Mouse (Mus musculus): ENCODE measurements around the gene Unk. TPM values are rescaled to one million over a fixed set of nuclear protein-coding genes. Genes with fewer than 3 reads are reported as not detected.

The Unk gene
- total and polyA plus RNA-seq, 3 experiments: 21.7 to 42.3 TPM; not detected in 1

GRCm38 (mm10) chr11:116024356-116024808, 5.7 kb upstream of the Unk start (continued):
- TF ChIP-seq GATA1 (IDR thresholded peaks at IDR 0.05; ENCODE audit: low read depth, low read length) (no peak), MYC (IDR thresholded peaks at IDR 0.05; ENCODE audit: low read depth, low read length) (0 out of 2 replicates have a peak, but pooled peaks have one; percentile 19), CHD2 (IDR thresholded peaks at IDR 0.05; ENCODE audit: low read length) (peak; percentile 73), MXI1 (IDR thresholded peaks at IDR 0.05; ENCODE audit: low read depth, low read length) (peak; percentile 26; the same call in 1 of the 2 replicates), MAX (IDR thresholded peaks at IDR 0.05; ENCODE audit: low read length) (no peak), SMC3 (IDR thresholded peaks at IDR 0.05; ENCODE audit: low read depth, low read length) (no peak), RAD21 (IDR thresholded peaks at IDR 0.05; ENCODE audit: low read depth, low read length) (no peak), ZNF384 (IDR thresholded peaks at IDR 0.05; ENCODE audit: low read depth, low read length) (no peak), BHLHE40 (IDR thresholded peaks at IDR 0.05; ENCODE audit: borderline replicate concordance, low read depth, low read length) (no peak), SIN3A (IDR thresholded peaks at IDR 0.05; ENCODE audit: low read length) (peak; percentile 93), CTCF (IDR thresholded peaks at IDR 0.05 in 2 of 3, conservative IDR thresholded peaks at IDR 0.05 in 1 of 3; ENCODE audit: control insufficient read depth in 1 of 3, insufficient read depth in 1 of 3, low read depth in 2 of 3, low read length in 3 of 3, poor library complexity in 1 of 3, severe bottlenecking in 1 of 3) (no peak), JUND (IDR thresholded peaks at IDR 0.05; ENCODE audit: low read depth, low read length) (no peak), ZKSCAN1 (IDR thresholded peaks at IDR 0.05; ENCODE audit: low read depth, low read length) (no peak)

- Histone ChIP-seq H3K4me1 (ENCODE audit: control insufficient read depth in 1 of 2, insufficient read depth in 2 of 2, low read length in 2 of 2) (peaks cover 4 to 10% of the 10 kb centered on the region in 2 experiments; a peak in 3 of 4 replicates), H3K36me3 (ENCODE audit: control insufficient read depth in 1 of 2, insufficient read depth in 2 of 2, low read length in 2 of 2) (peaks cover 4 to 26% of the 10 kb centered on the region in 2 experiments), H3K27ac (ENCODE audit: control insufficient read depth, low read depth, low read length) (peak overlapping the region; percentile 27; the same call in 1 of the 2 replicates), H3K9me3 (replicated peaks; ENCODE audit: insufficient read depth, low read length) (no peaks in the 10 kb centered on the region), H3K27me3 (ENCODE audit: control insufficient read depth in 1 of 2, insufficient read depth in 2 of 2, low read length in 2 of 2) (no peaks in the 10 kb centered on the region), H3K9ac (ENCODE audit: control insufficient read depth, low read depth, low read length, poor library complexity, severe bottlenecking) (peak overlapping the region; percentile 44), H3K4me3 (ENCODE audit: control insufficient read depth in 1 of 2, insufficient read depth in 1 of 2, low read depth in 2 of 2, low read length in 2 of 2) (peak overlapping the region in 1 of 2 experiments; percentile 28; a peak in 2 of 4 replicates), H3K79me2 (ENCODE audit: control insufficient read depth, insufficient read depth, low read length, poor library complexity) (peaks cover 15% of the 10 kb centered on the region)
- TF ChIP-seq MYC (IDR thresholded peaks at IDR 0.05; ENCODE audit: low read depth, low read length) (0 out of 2 replicates have a peak, but pooled peaks have one; percentile 14), MEF2A (IDR thresholded peaks at IDR 0.05; ENCODE audit: extremely low read depth, insufficient replicate concordance, low read depth, low read length, poor library complexity, severe bottlenecking) (no peak)
- peak; percentile 35 for DNase-seq (ENCODE audit: low read depth, low spot score)
These were observed 4.9 kb upstream of the Unk start for GRCm38 (mm10) chr11:116025056-116025845.

GRCm38 (mm10) chr11:116027756-116028155, 2.4 kb upstream of the Unk start, which contains the start of gene H3f3b:
Gene H3f3b, minus strand, starts transcription at chr11:116027962.
- peaks cover 11 to 27% of the 10 kb centered on the region in 2 experiments; a peak in 3 of 4 replicates for H3K4me1 ChIP-seq (ENCODE audit: control insufficient read depth in 1 of 2, insufficient read depth in 2 of 2, low read length in 2 of 2)
- no peak for DNase-seq (ENCODE audit: low read depth, low spot score)
- no peaks in the 10 kb centered on the region for H3K9me3 ChIP-seq (replicated peaks; ENCODE audit: insufficient read depth, low read length)
- no peak within 1 kb of the TSS for H3K27ac ChIP-seq (ENCODE audit: control insufficient read depth, low read depth, low read length)
- peaks cover 0 to 28% of the 10 kb centered on the region in 2 experiments; a peak in 2 of 4 replicates for H3K36me3 ChIP-seq (ENCODE audit: control insufficient read depth in 1 of 2, insufficient read depth in 2 of 2, low read length in 2 of 2)
- H3K79me2 ChIP-seq (ENCODE audit: control insufficient read depth, insufficient read depth, low read length, poor library complexity): peaks cover 36% of the 10 kb centered on the region
- no peak within 1 kb of the TSS for H3K4me3 ChIP-seq (ENCODE audit: control insufficient read depth in 1 of 2, insufficient read depth in 1 of 2, low read depth in 2 of 2, low read length in 2 of 2)
- H3K27me3 ChIP-seq (ENCODE audit: control insufficient read depth in 1 of 2, insufficient read depth in 2 of 2, low read length in 2 of 2): no peaks in the 10 kb centered on the region
- TF ChIP-seq MAZ (IDR thresholded peaks at IDR 0.05; ENCODE audit: low read depth, low read length) (no peak), ZNF384 (IDR thresholded peaks at IDR 0.05; ENCODE audit: low read depth, low read length) (no peak), USF1 (IDR thresholded peaks at IDR 0.05; ENCODE audit: low read depth, low read length) (no peak), GABPA (IDR thresholded peaks at IDR 0.05; ENCODE audit: low read depth, low read length) (no peak), MEF2A (IDR thresholded peaks at IDR 0.05; ENCODE audit: extremely low read depth, insufficient replicate concordance, low read depth, low read length, poor library complexity, severe bottlenecking) (no peak), MAX (IDR thresholded peaks at IDR 0.05; ENCODE audit: low read length) (no peak)
- H3K9ac ChIP-seq (ENCODE audit: control insufficient read depth, low read depth, low read length, poor library complexity, severe bottlenecking): no peak within 1 kb of the TSS

All from MEL (cell line).